Mouse (Mus musculus) urinary bladder, postnatal 4 days (tissue): Measurements from ENCODE around the gene Nrsn2.
"Not testable (repeated sequence)": the region's sequence is repeated elsewhere in the genome, so short reads cannot be mapped to it uniquely, and the experiment has no call there.

Source experiments
- DNase-seq, 2 experiments: peaks; one replicate each; pipeline ENCODE4 v3.0.0; 2021 to 2022; ENCODE audit warnings: low spot score in 2 of 2

Gene Nrsn2

DNA sequence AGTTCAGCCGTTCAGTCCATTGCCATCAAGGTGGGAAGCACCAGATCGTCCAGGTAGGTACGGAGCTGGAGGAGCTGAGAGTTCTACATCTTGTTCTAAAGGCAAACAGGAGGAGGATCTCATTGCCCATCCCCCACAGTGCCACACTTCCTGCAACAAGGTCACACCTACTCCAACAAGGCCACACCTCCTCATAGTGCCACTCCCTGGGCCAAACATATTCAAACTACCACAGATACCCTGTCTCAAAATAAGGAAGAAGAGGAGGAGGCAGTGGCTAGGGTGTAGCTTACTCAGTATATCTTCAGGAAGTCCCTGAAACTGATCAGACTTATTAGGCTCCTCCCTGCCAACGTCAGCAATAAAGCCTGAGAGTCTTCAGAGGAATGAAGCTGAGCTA, 7.8 kb upstream of the Nrsn2 start:
- no peak for DNase-seq

DNA sequence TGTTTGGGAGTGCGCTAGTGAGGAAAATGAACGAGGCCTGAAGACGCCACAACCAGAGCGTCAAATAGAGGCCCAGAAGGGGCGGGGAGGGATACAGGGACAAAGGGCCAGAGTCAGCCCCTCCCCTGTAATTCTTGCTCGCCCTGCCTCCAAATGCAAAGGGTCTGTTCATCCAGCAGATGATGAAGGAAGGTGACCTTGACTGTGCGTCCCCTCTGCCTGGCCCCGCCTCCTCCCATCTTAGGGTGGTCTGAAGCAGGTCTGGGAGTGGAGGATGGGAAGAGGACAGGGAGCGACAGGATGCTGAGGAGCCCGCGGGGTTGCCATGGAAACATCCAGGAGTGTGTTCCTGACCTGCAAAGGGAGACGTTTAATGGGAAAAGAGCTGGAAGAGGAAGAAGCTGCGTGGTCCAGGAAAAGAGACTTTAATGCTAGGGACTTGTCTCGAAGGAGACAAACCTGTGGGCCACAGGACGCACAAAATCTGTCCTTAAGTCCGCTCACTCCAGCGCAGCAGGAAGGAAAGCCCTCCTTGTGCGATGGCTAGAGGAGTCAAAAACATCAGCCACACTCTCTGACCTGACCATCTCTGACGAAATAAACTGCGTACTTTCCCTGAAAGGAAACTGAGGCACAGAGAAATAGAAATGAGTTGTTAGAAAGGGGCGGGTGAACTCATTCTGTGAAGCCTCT, 640 bp downstream of the Nrsn2 start:
- no peak for DNase-seq

DNA sequence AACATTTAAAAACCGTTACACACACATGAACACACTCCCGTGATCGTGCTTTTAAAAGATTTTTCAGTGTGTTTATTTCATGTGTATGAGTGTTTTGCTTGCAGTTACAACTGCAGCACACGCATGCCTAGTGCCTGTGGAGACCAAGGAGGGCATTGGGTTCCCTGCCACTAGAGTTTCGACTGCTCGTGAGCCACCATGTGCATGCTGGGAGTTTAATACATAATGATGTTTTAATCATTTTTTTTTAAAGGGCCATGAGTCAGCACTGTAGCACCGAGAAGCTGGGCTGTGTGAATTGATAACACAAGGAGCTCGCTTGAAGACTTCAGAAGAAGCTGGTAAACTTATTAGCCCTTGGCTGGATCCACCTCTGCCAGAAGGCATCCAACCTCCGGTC, 2.9 kb downstream of the Nrsn2 start:
- no peak for DNase-seq

DNA sequence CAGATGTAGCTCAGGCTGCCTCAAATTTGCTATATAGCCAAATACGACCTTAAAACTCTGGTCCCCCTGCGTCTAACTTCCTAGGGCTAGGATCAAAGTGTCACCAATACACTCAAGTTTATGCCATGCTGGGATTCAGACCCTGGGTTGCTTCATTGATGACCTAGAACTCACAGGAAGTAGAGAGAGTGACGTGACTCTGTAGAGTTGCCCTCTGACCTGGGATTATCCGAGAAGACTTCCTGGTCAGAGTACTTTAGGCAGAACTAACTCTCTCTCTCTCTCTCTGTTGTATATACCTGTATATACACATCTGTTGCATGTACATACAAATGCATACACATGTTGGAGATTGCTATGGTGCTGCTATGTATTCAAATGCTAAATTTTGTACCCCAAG, 3.8 kb downstream of the Nrsn2 start:
- DNase-seq: no peak

DNA sequence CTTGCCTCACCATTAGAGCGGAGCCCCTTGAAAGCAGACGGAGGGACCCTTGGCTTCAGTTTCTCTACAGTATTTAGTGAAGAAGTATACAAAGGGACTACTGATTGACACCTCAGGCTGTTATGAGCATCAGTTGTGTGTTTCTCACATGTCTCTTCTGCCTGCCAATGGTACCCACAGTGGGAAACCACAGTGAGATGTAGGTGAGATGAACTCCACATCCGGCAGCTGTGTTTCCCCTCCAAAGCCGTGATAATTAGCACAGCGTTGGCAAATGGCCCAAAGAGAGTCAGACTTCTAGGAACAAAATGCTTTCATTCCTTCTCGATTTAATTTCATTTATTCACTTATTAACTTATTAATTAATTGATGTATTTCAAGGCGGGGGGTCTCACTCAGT, 4.3 kb downstream of the Nrsn2 start:
- DNase-seq: no peak

DNA sequence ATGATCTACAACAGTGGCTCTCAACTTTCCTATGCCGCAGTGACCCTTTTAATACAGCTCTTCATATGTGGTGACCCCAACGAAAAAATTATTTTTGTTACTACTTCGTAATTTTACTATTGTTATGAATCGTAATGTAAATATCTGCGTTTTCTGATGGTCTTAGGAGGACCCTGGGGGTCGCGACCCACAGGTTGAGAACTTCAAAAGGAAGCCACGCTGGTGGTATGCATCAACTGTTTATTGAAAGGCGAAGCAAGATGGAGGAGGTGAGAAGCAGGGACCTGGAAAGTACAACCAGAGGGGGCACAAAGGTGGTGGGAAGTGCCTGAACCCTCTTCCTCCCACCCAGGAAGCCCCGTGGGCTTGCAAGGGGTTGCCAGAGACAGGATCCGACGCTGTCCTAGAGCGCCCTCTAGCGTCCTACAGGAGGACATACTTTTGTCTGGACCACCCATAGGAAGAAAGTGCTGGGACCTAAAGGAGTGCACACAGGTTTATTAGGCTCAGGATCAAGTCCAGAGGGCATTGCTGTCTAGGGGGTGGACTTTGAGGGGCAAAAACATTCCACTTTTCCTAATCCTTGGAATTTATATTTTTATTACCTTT, 7.8 kb downstream of the Nrsn2 start:
- DNase-seq: no peak

DNA sequence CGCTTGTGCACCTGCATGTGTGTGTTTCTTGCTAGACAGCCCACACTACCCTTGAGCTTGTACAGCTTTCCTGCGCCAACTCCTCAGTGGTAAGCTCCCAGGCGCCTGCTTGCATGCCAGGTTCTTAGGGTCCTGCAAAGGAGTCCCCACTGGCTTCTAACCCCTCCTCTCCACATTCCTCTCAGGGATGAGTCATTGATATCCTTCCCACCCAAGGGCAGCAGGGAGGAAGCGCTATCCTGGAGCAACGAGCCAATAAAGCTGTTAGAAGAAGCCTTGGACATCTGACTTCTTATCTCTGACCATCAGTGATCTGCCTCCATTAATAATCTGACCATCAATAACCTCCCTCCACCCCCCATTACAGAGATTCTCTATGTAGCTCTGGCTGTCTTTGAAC, 8.5 kb downstream of the Nrsn2 start:
- DNase-seq: no peak

DNA sequence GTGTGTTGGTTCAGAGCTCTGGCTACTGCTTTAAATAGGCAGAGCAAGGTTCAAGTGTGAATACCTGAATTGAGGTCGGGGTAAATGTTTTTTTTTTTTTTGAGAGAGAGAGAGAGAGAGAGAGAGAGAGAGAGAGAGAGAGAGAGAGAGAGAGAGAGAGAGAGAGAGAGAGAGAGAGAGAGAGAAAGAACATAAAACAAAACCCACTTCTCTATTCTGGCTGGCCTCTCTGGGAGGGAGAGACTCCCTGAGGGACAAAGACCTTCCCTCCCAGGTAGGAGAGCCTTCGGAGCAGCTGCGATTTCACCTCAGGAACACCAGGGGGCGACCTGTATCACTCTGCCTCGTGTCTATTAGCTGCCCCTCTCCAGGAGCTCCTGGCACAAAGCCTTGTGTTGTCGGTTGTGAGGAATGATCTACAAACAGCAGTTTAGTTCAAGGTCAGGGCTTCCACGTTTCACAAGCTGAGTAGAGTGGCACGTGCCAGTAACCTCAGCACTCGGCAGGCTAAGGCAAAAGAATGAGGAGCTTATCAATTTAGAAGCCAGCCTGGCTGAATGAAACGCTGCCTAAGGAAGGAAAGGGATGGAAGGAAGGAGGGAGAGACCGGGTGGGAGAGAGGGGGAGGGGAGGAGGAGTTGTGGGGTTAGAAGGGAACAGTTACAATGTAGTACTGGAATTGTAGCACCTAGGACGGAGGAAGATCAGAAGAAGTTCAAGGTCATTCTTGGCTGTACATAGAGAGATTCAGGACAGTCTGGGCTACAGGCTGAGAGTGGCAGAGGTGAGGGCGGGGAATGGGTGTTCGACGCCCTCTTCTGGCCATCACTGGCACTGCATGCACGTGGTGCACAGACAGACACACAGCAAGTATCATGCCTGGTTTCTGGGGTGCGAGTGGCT, 12.9 kb downstream of the Nrsn2 start:
- DNase-seq: peak; percentile 70 to 71

DNA sequence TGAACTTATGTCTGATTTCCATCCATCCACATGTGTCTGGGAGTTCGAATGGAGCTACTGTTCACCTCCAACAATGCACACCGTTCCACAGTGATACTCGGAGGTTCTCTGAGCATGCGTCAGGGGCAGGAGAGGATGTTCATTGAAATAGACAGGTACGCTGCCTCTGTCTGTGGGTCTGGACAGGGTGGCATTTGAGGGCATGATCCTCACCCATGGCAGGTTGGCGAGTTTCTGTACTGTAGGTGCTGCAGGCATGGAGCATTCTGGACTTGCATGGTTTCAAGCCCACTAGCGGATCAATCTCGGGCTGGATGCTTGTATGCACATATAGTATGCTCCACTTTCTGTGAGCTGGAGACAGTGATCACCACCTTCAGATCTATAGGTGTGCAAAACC, 15.2 kb downstream of the Nrsn2 start:
- no peak for DNase-seq

DNA sequence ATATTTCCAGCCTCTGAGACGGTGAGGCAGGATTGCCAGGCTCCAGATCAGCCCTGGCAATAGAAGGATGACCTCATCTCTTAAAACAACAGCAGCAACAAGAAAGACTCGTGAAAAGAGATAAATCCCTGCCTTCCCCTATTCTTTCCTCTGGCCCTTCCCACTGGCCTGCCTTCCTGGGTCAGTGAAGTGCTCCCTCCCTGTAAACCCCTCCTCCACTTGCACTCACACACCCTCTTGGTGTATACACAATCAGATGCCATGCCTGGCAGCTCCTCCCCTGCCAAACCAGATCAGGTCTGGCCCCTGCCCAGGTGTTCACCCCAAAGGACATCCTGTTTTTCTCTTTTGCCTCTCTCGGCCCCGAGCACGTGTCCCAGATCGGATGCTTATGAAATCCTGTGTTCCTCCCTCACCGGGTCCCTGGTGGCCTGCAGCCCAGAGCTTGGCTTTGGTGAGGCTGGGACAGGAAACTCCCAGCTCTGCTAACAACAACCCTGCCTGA, 16.1 kb downstream of the Nrsn2 start:
- DNase-seq: no peak

DNA sequence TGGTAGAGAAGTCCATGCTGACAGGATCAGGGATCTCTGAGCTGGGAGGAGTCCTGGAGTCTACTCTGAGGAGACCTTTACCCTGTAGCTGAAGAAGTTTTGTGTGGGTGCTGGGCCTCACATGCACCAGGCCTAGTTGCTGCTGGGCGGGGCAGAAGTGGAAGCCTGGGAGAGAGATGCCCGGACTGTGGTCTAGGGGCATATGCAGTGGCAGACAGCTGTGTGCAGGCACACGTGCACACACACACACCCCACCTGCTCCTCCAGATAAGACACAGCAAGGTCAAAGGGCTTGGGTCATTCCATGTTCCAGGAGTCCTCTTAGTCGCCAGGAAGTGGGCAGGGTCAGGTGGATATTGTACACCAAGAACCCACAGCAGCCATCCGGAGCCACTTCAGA, 16.8 kb downstream of the Nrsn2 start:
- no peak for DNase-seq

DNA sequence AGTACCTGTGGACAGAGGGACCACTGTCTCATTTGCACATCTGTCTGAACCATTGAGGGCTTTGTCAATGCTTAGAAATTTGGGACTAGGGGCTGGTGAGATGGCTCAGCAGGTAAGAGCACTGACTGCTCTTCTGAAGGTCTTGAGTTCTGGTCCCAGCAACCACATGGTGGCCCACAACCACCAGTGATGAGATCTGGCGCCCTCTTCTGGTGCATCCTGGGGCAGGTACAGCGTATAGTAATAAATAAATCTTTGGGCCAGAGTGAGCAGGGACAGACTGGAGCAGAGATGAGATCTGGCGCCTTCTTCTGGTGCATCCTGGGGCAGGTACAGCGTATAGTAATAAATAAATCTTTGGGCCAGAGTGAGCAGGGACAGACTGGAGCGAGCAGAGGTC, 17.5 kb downstream of the Nrsn2 start:
- not testable (repeated sequence) for DNase-seq

DNA sequence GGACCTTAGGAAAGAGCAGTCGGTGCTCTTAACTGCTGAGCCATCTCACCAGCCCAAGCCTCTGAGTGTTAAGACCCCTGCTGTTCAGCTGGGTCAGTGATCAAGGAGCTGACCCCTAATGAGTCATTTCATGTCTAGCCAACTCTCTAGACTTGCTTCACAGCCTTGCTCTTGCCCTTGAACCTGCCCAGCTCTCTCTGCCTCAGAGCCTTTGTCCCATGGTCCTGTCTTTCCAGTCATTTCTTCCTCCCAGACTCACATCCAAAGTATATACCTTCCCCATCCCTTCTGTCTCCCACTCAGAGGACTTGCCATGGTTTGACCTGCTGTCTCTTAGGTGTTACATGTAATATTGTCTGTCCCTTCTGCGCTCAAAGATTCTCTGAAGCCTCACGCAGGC, 19.2 kb downstream of the Nrsn2 start:
- no peak for DNase-seq

DNA sequence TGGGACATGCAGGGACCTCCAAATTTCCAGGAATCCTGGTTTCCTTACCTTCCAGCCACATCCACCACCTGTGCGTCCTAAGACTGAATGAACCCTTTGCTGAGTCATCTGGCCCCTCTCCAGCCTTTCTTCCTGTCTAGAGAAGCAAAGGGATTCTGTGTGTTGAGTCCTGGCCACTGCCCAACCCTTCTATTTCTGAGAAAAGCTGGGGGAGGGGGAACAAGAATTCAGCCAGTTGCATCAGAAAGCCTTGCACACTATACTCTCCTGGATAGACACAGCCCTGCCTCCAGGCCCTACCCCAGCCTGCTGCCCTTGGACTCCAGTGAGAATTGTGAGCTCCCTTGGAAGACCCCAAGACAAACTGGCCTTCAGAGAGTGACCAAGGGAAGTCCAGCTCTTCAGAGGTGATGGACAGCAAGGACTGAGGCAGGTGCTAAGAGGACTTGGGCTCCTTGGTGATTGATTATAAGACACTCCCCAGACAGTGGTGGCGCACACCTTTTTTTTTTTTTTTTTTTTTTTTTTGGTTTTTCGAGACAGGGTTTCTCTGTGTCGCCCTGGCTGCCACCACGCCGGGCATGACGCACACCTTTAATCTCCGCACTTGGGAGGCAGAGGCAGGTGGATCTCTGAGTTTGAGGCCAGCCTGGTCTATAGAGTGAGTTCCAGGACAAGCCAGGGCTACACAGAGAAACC, 26.4 kb downstream of the Nrsn2 start:
- no peak for DNase-seq

DNA sequence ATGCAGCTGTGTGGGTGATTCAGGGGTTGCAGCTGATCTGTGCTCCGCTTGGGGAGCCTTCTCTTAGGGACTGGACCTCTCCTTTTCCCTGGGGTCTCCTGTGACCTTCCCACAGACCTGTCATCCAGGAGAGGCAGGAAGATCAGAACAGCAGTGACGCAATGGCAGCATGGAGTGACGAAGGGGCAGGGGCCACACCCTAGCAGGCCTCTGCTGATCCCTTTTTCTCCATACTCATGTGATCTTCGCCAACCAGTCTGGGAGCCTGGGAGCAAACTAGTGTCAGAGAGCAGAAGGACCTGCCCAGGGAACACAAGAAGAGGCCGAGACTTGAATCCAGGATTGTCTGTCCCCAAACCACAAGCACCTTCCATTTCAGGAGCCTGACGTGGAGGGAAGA, 27.2 kb downstream of the Nrsn2 start:
- DNase-seq: no peak

DNA sequence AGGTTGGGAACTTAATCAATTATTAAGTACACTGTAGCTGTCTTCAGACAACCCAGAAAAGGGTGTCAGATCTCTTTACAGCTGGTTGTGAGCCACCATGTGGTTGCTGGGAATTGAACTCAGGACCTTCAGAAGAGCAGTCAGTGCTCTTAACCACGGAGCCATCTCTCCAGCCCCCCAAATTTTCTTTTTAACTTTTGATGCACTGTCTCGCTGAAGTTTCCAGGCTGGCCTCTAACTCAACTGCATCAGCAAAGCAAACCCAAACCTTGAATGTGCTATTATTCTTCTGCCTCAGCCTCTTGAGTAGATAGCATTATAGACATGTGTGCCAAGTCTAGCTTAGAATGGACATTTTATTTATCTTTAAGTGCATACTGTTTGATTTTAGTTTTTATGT, 28.7 kb downstream of the Nrsn2 start:
- DNase-seq: no peak

DNA sequence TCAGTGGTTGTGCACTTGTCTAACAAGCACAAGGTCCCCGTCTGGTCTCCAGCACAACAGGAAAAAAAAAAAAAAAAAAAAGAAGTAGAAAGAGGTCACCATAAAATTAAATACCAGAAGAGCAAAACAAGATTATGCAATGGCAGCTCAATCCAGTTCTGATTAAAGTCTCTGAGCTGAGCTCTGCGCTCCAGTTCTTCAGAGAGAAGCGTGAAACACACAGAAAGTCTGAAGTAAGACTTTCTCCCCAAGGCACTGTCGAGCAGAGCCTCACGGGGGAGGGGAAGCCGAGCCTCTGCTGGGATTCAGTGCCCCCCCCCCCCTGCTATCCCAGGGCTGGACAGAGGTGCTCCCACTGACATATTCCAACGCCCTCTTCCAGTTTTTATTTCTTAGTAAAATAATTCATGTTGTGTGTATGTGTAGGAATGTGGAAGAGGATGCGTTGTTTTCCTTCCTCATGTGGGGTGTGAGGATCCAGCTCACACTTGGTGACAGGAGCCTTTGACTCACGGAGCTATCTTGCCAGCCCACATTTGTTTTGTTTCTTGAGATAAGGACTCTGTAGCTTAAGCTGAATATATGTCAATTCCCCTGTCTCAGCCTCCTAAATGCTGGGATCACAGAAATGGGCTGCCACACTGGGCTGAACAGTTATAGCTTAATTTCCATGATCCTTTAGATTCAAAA, 29.5 kb downstream of the Nrsn2 start:
- no peak for DNase-seq

DNA sequence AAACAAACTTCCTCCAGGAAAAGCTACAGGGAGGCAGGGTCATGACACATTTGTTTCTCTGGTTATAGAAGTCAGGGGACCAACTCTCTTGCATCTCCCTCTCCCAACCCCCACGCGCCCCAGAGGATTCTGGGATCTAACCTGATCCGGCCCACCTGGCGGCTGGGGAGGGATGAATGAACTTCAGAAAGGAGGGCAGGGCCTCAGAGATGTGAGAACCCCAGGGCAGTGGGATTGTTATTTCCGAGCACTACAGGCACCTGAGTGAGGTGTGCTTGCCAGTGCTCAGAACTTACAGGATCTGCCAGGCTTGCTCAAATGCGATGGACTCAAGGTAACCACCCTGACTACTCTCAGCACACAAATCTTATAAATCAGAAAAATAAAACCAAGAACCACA, 31.0 kb downstream of the Nrsn2 start:
- DNase-seq: no peak

DNA sequence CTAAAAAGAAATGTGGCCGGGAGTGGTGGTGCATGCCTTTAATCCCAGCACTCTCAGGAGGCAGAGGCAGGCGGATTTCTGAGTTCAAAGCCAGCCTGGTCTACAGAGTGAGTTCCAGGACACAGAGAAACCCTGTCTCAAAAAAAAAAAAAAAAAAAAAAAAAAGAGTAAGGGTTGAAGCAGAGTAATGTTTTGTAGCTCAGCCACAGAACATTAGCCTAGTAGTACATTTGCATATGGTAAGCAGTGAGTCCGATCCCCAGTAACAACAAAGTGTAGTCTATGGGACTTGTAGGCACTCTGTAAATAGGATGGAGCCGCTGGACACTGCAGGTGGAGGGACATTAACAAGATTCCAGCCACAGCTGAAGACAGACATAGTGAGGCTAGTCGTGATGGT, 31.5 kb downstream of the Nrsn2 start:
- DNase-seq: no peak

DNA sequence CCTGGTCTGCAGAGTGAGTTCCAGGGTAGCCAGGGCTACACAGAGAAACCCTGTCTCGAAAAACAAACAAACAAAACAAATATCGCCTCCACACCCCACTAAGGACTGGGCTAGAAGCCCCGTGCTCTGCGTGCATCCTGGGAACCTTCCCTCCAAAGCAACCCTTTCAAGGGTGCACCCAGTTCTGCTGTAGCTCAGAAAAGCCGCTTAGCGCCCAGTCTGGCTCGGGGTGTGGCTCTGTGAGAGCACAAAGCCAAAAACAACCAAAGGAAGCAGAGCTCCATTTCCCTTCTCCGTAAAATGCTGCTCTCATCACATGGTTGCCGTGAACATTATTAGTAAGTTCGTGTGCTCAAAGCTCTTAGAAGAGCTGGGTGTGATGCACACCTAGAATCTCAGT, 32.1 kb downstream of the Nrsn2 start:
- no peak for DNase-seq
